Mouse (Mus musculus) central nervous system, embryonic 11.5 days (tissue): ENCODE measurements around the gene Ints12. TPM values are rescaled to one million over a fixed set of nuclear protein-coding genes. Genes with fewer than 3 reads are reported as not detected.

ENCODE experiments used
- polyA plus RNA-seq: library from polyadenylated mRNA; depleted of rRNA; stranded (reverse); fragments of >200 nt; gene quantifications from 2 replicates; pipeline ENCODE4 v1.2.3, GENCODE M21; 2012; rRNA removed

Gene Ints12
- 20.2 and 29.4 TPM in 2 replicates for polyA plus RNA-seq

GRCm38 (mm10) chr3:133091664-133092273, at the start of gene Ints12, which contains the start of gene Gstcd:
Gene Ints12, plus strand, starts transcription at chr3:133091840.
Gene Gstcd, minus strand, starts transcription at chr3:133092033.

Other genes with a start within 250 kb of the Ints12 start
- 7.7 and 13.1 TPM in 2 replicates for gene Npnt, start 141.5 kb upstream of the Ints12 start, polyA plus RNA-seq
- 19.3 TPM in 2 replicates for gene Gstcd, start 193 bp downstream of the Ints12 start, polyA plus RNA-seq
- gene Arhgef38, start 143.1 kb downstream of the Ints12 start, polyA plus RNA-seq = 0.04 and 0.06 TPM in 2 replicates
- gene Ppa2, start 218.3 kb downstream of the Ints12 start, polyA plus RNA-seq = 31.2 and 44.7 TPM in 2 replicates